Mouse (Mus musculus): ENCODE data around the gene Amer3.

DNA sequence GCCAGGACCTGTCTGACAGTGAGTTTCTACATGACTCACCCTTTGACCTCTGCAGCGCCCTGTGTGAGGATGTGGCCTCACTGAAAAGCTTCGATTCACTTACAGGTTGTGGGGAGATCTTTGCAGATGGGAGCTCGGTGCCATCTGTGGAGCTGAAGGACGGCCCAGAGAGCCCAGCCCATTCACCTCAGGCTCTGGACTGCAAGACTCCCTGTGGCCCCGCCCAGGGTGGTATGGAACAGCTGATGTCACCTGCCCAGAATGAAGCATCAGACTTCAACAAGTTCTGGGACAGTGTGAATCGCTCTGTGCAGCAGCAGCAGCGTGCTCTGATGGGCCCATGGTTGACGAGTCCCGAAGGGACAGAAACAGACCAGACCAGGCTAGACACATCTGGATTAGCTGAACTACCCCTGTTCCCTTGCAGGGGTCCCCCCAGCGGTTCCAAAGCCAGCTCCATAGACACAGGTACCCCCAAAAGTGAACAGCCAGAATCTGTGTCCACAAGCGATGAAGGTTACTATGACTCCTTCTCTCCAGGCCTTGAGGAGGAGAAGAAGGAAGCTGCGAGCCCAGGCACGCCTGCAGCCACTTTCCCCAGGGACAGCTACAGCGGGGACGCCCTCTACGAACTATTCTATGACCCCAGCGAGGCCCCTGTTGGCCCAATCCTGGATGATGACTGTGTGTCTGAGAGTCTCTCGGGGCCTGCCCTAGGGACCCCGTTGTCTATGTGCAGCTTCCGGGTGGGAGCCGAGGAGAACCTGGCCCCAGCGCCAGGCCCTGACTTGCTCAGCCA lies 8.0 kb downstream of the Amer3 start:
- TF ChIP-seq CTCF (IDR thresholded peaks at IDR 0.05; ENCODE audit: control insufficient read depth, insufficient read depth, insufficient replicate concordance, low read depth, low read length) (no peak), POLR2A (IDR thresholded peaks at IDR 0.05; ENCODE audit: control insufficient read depth, low read depth, low read length) (no peak)

Data from testis, adult 2 months (tissue).